Mouse (Mus musculus) frontal cortex, postnatal 10 days (tissue): ENCODE results near the gene Prdx5.

Source experiments
- DNase-seq, 2 experiments: peaks; one replicate each; pipeline ENCODE4 v3.0.0; 2022; ENCODE audit warnings: low spot score in 2 of 2, mixed read lengths in 1 of 2

The Prdx5 gene

GRCm38 (mm10) chr19:6877965-6878364 is 31.9 kb downstream of the Prdx5 start:
- no peak for DNase-seq

GRCm38 (mm10) chr19:6876799-6877198 is 33.1 kb downstream of the Prdx5 start:
- no peak for DNase-seq

GRCm38 (mm10) chr19:6875834-6876233 is 34.1 kb downstream of the Prdx5 start:
- DNase-seq, result no peak

- DNase-seq, result no peak
Observed at GRCm38 (mm10) chr19:6874257-6874656, 35.6 kb downstream of the Prdx5 start.

GRCm38 (mm10) chr19:6872701-6873100 is 37.2 kb downstream of the Prdx5 start:
- no peak for DNase-seq

- no peak for DNase-seq
Observed at GRCm38 (mm10) chr19:6871574-6872271, 38.2 kb downstream of the Prdx5 start.

DNA sequence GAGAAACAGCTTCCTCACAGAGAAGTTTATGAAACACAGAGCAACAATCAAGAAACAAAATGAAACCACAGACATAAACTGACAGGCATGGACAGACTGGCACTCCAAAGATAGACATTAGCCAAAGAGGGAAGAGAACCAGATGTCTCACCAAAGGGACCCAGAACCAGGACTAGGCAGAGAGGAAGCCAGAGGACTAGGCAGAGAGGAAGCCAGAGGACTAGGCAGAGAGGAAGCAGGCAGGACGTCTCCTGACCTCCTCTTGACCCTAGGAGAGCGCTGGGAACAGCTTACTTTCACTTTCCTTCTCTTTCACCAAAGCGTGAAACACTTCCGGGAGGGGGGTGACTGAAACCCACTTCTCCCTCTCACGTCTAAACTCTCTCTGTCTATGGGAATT is 40.6 kb downstream of the Prdx5 start:
- DNase-seq, result no peak

GRCm38 (mm10) chr19:6861451-6861850 is 48.5 kb downstream of the Prdx5 start:
- no peak for DNase-seq

DNA sequence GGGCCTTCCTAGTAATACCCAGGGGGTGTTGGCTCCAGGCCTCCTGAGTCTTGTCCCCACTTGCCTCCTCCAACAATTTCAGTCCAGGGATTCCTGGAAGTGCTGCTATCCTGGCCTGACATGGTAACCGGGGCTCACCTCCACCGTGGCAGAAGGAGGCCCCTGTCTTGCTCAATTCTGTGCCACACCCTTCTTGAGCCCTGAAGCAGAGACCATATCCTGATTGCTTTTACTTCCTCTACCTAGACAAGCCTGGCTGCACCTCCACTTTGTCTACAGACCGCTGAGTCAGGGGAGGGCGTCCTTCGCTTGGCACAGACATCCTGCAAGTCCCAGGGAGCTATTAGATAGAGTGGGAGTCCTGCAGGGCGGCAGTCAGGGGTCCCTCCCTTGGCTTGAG is 49.2 kb downstream of the Prdx5 start:
- DNase-seq, result no peak

- no peak for DNase-seq
Observed at GRCm38 (mm10) chr19:6859971-6860370, 49.9 kb downstream of the Prdx5 start.

DNA sequence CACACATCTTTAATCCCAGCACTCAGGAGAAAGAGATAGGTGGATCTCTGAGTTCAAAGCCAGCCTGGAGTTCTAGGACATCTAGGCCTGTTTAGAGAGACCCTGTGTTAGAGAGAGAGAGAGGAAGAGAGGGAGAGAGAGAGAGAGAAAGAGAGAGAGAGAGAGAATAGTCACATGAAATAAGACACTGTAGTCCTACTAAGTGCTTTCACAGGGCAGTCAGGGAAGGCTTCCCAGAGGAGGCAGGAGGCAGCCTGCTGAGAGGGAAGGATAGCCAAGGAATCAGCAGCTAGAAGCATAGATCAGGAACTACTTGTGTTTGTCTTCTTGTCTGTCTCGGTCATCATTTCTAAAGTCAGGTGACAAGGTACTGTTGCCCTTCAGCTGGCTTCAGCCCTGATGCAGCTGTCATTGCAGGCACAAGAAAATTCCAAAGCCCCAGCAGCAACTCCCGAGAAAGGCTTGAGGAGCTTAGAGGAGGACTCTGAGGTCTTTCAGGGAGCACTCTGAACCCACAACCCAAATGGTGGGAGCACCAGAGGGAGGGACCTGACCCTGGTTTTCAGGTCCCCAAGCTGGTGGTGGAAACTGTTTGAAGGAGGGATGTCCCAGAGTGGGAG is 50.8 kb downstream of the Prdx5 start:
- DNase-seq, result no peak

- DNase-seq, result no peak
Observed at GRCm38 (mm10) chr19:6858031-6858430, 51.9 kb downstream of the Prdx5 start, which contains the start of gene Ccdc88b. Ccdc88b (minus strand) TSS chr19:6858211.

GRCm38 (mm10) chr19:6857391-6858005 is 52.4 kb downstream of the Prdx5 start:
- no peak for DNase-seq

GRCm38 (mm10) chr19:6857003-6857360 is 52.9 kb downstream of the Prdx5 start:
- DNase-seq, result no peak
